Mouse (Mus musculus) forebrain, embryonic 10.5 days (tissue): ENCODE measurements around the gene Rabggta. TPM values are rescaled to one million over a fixed set of nuclear protein-coding genes. Genes with fewer than 3 reads are reported as not detected.

Experiments
- DNase-seq: peaks from one replicate; pipeline ENCODE4 v3.0.0-alpha.2; 2017; ENCODE audit warnings: low spot score; ENCODE audit errors: extremely low spot score
- H3K27ac ChIP-seq: fragments of 300-500 bp; sonication (generic); 2 replicates; pipeline ENCODE4 v1.5.1; 2016; ENCODE audit warnings: mild to moderate bottlenecking
- H3K27me3 ChIP-seq: fragments of 300-500 bp; sonication (generic); 2 replicates; pipeline ENCODE4 v1.6.1; 2016; ENCODE audit warnings: mild to moderate bottlenecking; ENCODE audit not compliant: poor library complexity, severe bottlenecking
- H3K36me3 ChIP-seq: fragments of 300-500 bp; sonication (generic); replicated peaks from 2 replicates; pipeline ENCODE4 v1.6.1; 2016; ENCODE audit warnings: mild to moderate bottlenecking, moderate library complexity
- H3K4me1 ChIP-seq: fragments of 300-500 bp; sonication (generic); 2 replicates; pipeline ENCODE4 v1.6.1; 2016
- H3K4me3 ChIP-seq: fragments of 300-500 bp; sonication (generic); 2 replicates; pipeline ENCODE4 v1.5.1; 2016; ENCODE audit warnings: mild to moderate bottlenecking, moderate library complexity
- H3K9me3 ChIP-seq: fragments of 300-500 bp; sonication (generic); 2 replicates; pipeline ENCODE4 v1.6.1; 2016; ENCODE audit warnings: mild to moderate bottlenecking, moderate library complexity
- WGBS: fragments of 180-500 bp; shearing (Covaris S2); methylation state at CpG from one replicate; pipeline ENCODE4 v1.1.7; 2016; 5-methylcytosine and 5-hydroxymethylcytosine counted together
- polyA plus RNA-seq: library from polyadenylated mRNA; unstranded; fragments of >200 nt; fragmentation: Nextera tagmentation; extraction: Ambion mirVana; gene quantifications from 2 replicates; pipeline ENCODE4 v1.2.1, GENCODE M21; 2016

The Rabggta gene
- polyA plus RNA-seq, 1 experiment from 2014 or later, result 31.5 TPM

DNA sequence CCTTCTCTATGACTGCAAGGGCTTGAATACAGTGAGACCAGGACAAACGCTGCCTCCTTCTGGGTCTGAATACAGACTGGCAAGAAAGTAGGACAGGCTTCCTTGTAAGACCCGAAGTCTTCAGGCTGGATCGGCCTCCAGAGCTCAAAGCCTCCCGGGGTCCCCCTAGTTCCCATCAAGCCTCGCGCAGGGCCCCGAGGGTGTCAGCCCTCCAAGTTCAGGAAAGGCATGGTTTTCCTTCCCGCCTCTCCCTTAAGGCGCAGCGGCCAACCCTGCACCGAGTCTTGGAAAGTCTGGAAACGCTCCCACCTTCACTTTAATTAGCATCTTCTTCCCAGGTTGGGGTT is 50.6 kb downstream of the Rabggta start:
- Histone ChIP-seq H3K4me3 (peak overlapping the region; percentile 71), H3K4me1 (peaks cover 24% of the 10 kb centered on the region), H3K36me3 (peaks cover 40% of the 10 kb centered on the region), H3K9me3 (no peaks in the 10 kb centered on the region), H3K27ac (peak overlapping the region; percentile 96), H3K27me3 (no peaks in the 10 kb centered on the region)
- 0% methylated on average over 12 of the region's 12 CpGs for WGBS
- DNase-seq, result no peak

Other genes with a start within 250 kb of the Rabggta start
- gene Dhrs4, start 243.5 kb downstream of the Rabggta start, polyA plus RNA-seq, result 67.2 and 71.0 TPM in 2 replicates
- 5.1 TPM in 2 replicates for gene Carmil3, start 231.6 kb downstream of the Rabggta start, polyA plus RNA-seq
- gene Cpne6, start 211.8 kb downstream of the Rabggta start, polyA plus RNA-seq, result 0.05 and 0.14 TPM in 2 replicates
- not detected in 2 replicates for gene Nrl, start 197.3 kb downstream of the Rabggta start, polyA plus RNA-seq
- 18.3 and 20.0 TPM in 2 replicates for gene Pck2, start 182.0 kb downstream of the Rabggta start, polyA plus RNA-seq
- 68.1 and 73.3 TPM in 2 replicates for gene Dcaf11, start 162.3 kb downstream of the Rabggta start, polyA plus RNA-seq
- gene A730061H03Rik, start 161.9 kb downstream of the Rabggta start, polyA plus RNA-seq, result not detected in 2 replicates
- gene Fitm1, start 146.6 kb downstream of the Rabggta start, polyA plus RNA-seq, result not detected in 2 replicates
- gene Psme1, start 144.1 kb downstream of the Rabggta start, polyA plus RNA-seq, result 90.9 and 94.3 TPM in 2 replicates
- gene Emc9, start 137.0 kb downstream of the Rabggta start, polyA plus RNA-seq, result 5.3 and 5.4 TPM in 2 replicates
- gene Psme2, start 131.2 kb downstream of the Rabggta start, polyA plus RNA-seq, result 154 and 171 TPM in 2 replicates
- gene Rnf31, start 130.6 kb downstream of the Rabggta start, polyA plus RNA-seq, result 20.5 and 21.3 TPM in 2 replicates
- gene Irf9, start 118.7 kb downstream of the Rabggta start, polyA plus RNA-seq, result 7.3 and 7.6 TPM in 2 replicates
- gene Rec8, start 104.2 kb downstream of the Rabggta start, polyA plus RNA-seq, result 5.6 and 5.7 TPM in 2 replicates
- gene Ipo4, start 86.3 kb downstream of the Rabggta start, polyA plus RNA-seq, result 110 and 123 TPM in 2 replicates
- gene Gm49378, start 84.4 kb downstream of the Rabggta start, polyA plus RNA-seq, result 0.98 and 1.00 TPM in 2 replicates
- gene Tm9sf1, start 78.5 kb downstream of the Rabggta start, polyA plus RNA-seq, result 78.3 and 78.7 TPM in 2 replicates
- gene Tssk4, start 72.1 kb downstream of the Rabggta start, polyA plus RNA-seq, result 0.58 and 1.1 TPM in 2 replicates
- 62.4 and 63.7 TPM in 2 replicates for gene Mdp1, start 61.8 kb downstream of the Rabggta start, polyA plus RNA-seq
- 59.9 and 62.4 TPM in 2 replicates for gene Gmpr2, start 50.3 kb downstream of the Rabggta start, polyA plus RNA-seq
- 664 and 665 TPM in 2 replicates for gene Nedd8, start 50.1 kb downstream of the Rabggta start, polyA plus RNA-seq
- gene Tinf2, start 40.4 kb downstream of the Rabggta start, polyA plus RNA-seq, result 78.8 and 79.7 TPM in 2 replicates
- 0.26 and 0.44 TPM in 2 replicates for gene Tgm1, start 8.3 kb downstream of the Rabggta start, polyA plus RNA-seq
- 59.1 and 62.5 TPM in 2 replicates for gene Dhrs1, start 23.4 kb upstream of the Rabggta start, polyA plus RNA-seq
- gene Nop9, start 23.4 kb upstream of the Rabggta start, polyA plus RNA-seq, result 63.0 and 68.4 TPM in 2 replicates
- gene Cideb, start 36.2 kb upstream of the Rabggta start, polyA plus RNA-seq, result 0.33 TPM in 1 of 2 replicates, not detected in the other
- gene Ltb4r2, start 39.2 kb upstream of the Rabggta start, polyA plus RNA-seq, result 0.19 and 0.28 TPM in 2 replicates
- 0.26 TPM in 2 replicates for gene Ltb4r1, start 43.7 kb upstream of the Rabggta start, polyA plus RNA-seq
- 4.6 and 5.4 TPM in 2 replicates for gene Adcy4, start 61.8 kb upstream of the Rabggta start, polyA plus RNA-seq
- gene Ripk3, start 66.6 kb upstream of the Rabggta start, polyA plus RNA-seq, result 8.0 and 10.2 TPM in 2 replicates
- 37.9 and 39.1 TPM in 2 replicates for gene Nfatc4, start 100.9 kb upstream of the Rabggta start, polyA plus RNA-seq
- 24.5 and 25.8 TPM in 2 replicates for gene Nynrin, start 131.7 kb upstream of the Rabggta start, polyA plus RNA-seq
- gene Cbln3, start 162.1 kb upstream of the Rabggta start, polyA plus RNA-seq, result 0.10 and 0.12 TPM in 2 replicates
- gene Khnyn, start 162.7 kb upstream of the Rabggta start, polyA plus RNA-seq, result 22.7 and 25.3 TPM in 2 replicates
- 41.9 and 48.9 TPM in 2 replicates for gene Sdr39u1, start 178.0 kb upstream of the Rabggta start, polyA plus RNA-seq
- gene Cma1, start 222.4 kb upstream of the Rabggta start, polyA plus RNA-seq, result not detected in 2 replicates
- not detected in 2 replicates for gene Cma2, start 228.7 kb upstream of the Rabggta start, polyA plus RNA-seq